Mouse (Mus musculus): ENCODE data around the gene Cdkl4. TPM values are rescaled to one million over a fixed set of nuclear protein-coding genes. Genes with fewer than 3 reads are reported as not detected.
A peak's percentile ranks its signal among the peaks of the same experiment; 100 is the strongest.

Gene Cdkl4
- polyA plus RNA-seq, 1 experiment from 2014 or later = 0.53 TPM

- Histone ChIP-seq H3K4me3 (ENCODE audit: low read depth, low read length) (no peak overlapping the region), H3K9ac (ENCODE audit: low read depth, low read length) (no peak overlapping the region), H3K9me3 (ENCODE audit: control insufficient read depth, low read length) (no peaks in the 10 kb centered on the region), H3K27ac (ENCODE audit: low read depth, low read length) (no peak overlapping the region), H3K36me3 (ENCODE audit: control insufficient read depth, insufficient read depth, low read length) (no peaks in the 10 kb centered on the region), H3K4me1 (replicated peaks; ENCODE audit: control insufficient read depth, insufficient read depth, low read length) (no peaks in the 10 kb centered on the region), H3K4me2 (no peak overlapping the region), H3K27me3 (replicated peaks; ENCODE audit: control insufficient read depth, insufficient read depth, low read length) (no peaks in the 10 kb centered on the region)
- no peak for DNase-seq (ENCODE audit: low spot score)
- no peak for ATAC-seq (replicated peaks; ENCODE audit: low FRiP score)
- 84% methylated on average over 4 of the region's 4 CpGs for WGBS
These were observed 85.3 kb downstream of the Cdkl4 start for GRCm38 (mm10) chr17:80492274-80492673.

- Histone ChIP-seq H3K9me3 (ENCODE audit: control insufficient read depth, low read length) (no peaks in the 10 kb centered on the region), H3K9ac (ENCODE audit: low read depth, low read length) (no peak overlapping the region), H3K4me2 (no peak overlapping the region), H3K36me3 (ENCODE audit: control insufficient read depth, insufficient read depth, low read length) (no peaks in the 10 kb centered on the region), H3K4me1 (replicated peaks; ENCODE audit: control insufficient read depth, insufficient read depth, low read length) (no peaks in the 10 kb centered on the region), H3K4me3 (ENCODE audit: low read depth, low read length) (no peak overlapping the region), H3K27ac (ENCODE audit: low read depth, low read length) (no peak overlapping the region), H3K27me3 (replicated peaks; ENCODE audit: control insufficient read depth, insufficient read depth, low read length) (no peaks in the 10 kb centered on the region)
- 76% methylated on average over 5 of the region's 5 CpGs for WGBS
- ATAC-seq (replicated peaks; ENCODE audit: low FRiP score) (no peak), DNase-seq (ENCODE audit: low spot score) (no peak)
These were observed 87.4 kb downstream of the Cdkl4 start for GRCm38 (mm10) chr17:80490166-80490565.

- Histone ChIP-seq H3K4me1 (replicated peaks; ENCODE audit: control insufficient read depth, insufficient read depth, low read length) (no peaks in the 10 kb centered on the region), H3K27ac (ENCODE audit: low read depth, low read length) (no peak overlapping the region), H3K4me3 (ENCODE audit: low read depth, low read length) (no peak overlapping the region), H3K9me3 (ENCODE audit: control insufficient read depth, low read length) (no peaks in the 10 kb centered on the region), H3K27me3 (replicated peaks; ENCODE audit: control insufficient read depth, insufficient read depth, low read length) (no peaks in the 10 kb centered on the region), H3K9ac (ENCODE audit: low read depth, low read length) (no peak overlapping the region), H3K36me3 (ENCODE audit: control insufficient read depth, insufficient read depth, low read length) (no peaks in the 10 kb centered on the region), H3K4me2 (no peak overlapping the region)
- ATAC-seq (replicated peaks; ENCODE audit: low FRiP score) = no peak
- 77% methylated on average over 3 of the region's 3 CpGs for WGBS
- no peak for DNase-seq (ENCODE audit: low spot score)
These were observed 88.7 kb downstream of the Cdkl4 start for GRCm38 (mm10) chr17:80488918-80489317.

- Histone ChIP-seq H3K4me2 (no peak overlapping the region), H3K4me3 (ENCODE audit: low read depth, low read length) (no peak overlapping the region), H3K27me3 (replicated peaks; ENCODE audit: control insufficient read depth, insufficient read depth, low read length) (no peaks in the 10 kb centered on the region), H3K9me3 (ENCODE audit: control insufficient read depth, low read length) (no peaks in the 10 kb centered on the region), H3K27ac (ENCODE audit: low read depth, low read length) (no peak overlapping the region), H3K4me1 (replicated peaks; ENCODE audit: control insufficient read depth, insufficient read depth, low read length) (peaks cover 6% of the 10 kb centered on the region), H3K9ac (ENCODE audit: low read depth, low read length) (no peak overlapping the region), H3K36me3 (ENCODE audit: control insufficient read depth, insufficient read depth, low read length) (no peaks in the 10 kb centered on the region)
- no peak for DNase-seq (ENCODE audit: low spot score)
- WGBS = 67% methylated on average over 5 of the region's 5 CpGs
- no peak for ATAC-seq (replicated peaks; ENCODE audit: low FRiP score)
These were observed 92.5 kb downstream of the Cdkl4 start for GRCm38 (mm10) chr17:80485160-80485559.

GRCm38 (mm10) chr17:80480855-80481224 lies 96.8 kb downstream of the Cdkl4 start:
- H3K27ac ChIP-seq (ENCODE audit: low read depth, low read length) = peak overlapping the region; percentile 89; the same call in 1 of the 2 replicates
- peak overlapping the region; percentile 78 for H3K4me3 ChIP-seq (ENCODE audit: low read depth, low read length)
- peak overlapping the region; percentile 72 for H3K4me2 ChIP-seq
- H3K27me3 ChIP-seq (replicated peaks; ENCODE audit: control insufficient read depth, insufficient read depth, low read length) = no peaks in the 10 kb centered on the region
- no peaks in the 10 kb centered on the region for H3K36me3 ChIP-seq (ENCODE audit: control insufficient read depth, insufficient read depth, low read length)
- ATAC-seq (replicated peaks; ENCODE audit: low FRiP score) = no peak
- no peak for DNase-seq (ENCODE audit: low spot score)
- peak overlapping the region; percentile 85; the same call in 1 of the 2 replicates for H3K9ac ChIP-seq (ENCODE audit: low read depth, low read length)
- 54% methylated on average over 7 of the region's 7 CpGs for WGBS
- H3K9me3 ChIP-seq (ENCODE audit: control insufficient read depth, low read length) = no peaks in the 10 kb centered on the region
- H3K4me1 ChIP-seq (replicated peaks; ENCODE audit: control insufficient read depth, insufficient read depth, low read length) = peaks cover 22% of the 10 kb centered on the region

GRCm38 (mm10) chr17:80480031-80480854 lies 97.4 kb downstream of the Cdkl4 start, which contains the start of gene Sos1:
TSS of gene Sos1 (minus strand) at chr17:80480453.
- DNase-seq (ENCODE audit: low spot score) (peak; percentile 99), ATAC-seq (replicated peaks; ENCODE audit: low FRiP score) (peak; percentile 81)
- peak within 1 kb of the TSS; percentile 85 for H3K9ac ChIP-seq (ENCODE audit: low read depth, low read length)
- H3K27me3 ChIP-seq (replicated peaks; ENCODE audit: control insufficient read depth, insufficient read depth, low read length) = no peaks in the 10 kb centered on the region
- peak within 1 kb of the TSS; percentile 89 for H3K27ac ChIP-seq (ENCODE audit: low read depth, low read length)
- H3K4me3 ChIP-seq (ENCODE audit: low read depth, low read length) = peak within 1 kb of the TSS; percentile 78
- peak within 1 kb of the TSS; percentile 72 for H3K4me2 ChIP-seq
- H3K9me3 ChIP-seq (ENCODE audit: control insufficient read depth, low read length) = no peaks in the 10 kb centered on the region
- WGBS = under 1% methylated on average over 79 of the region's 90 CpGs
- peaks cover 22% of the 10 kb centered on the region for H3K4me1 ChIP-seq (replicated peaks; ENCODE audit: control insufficient read depth, insufficient read depth, low read length)
- no peaks in the 10 kb centered on the region for H3K36me3 ChIP-seq (ENCODE audit: control insufficient read depth, insufficient read depth, low read length)

- peak overlapping the region; percentile 89 for H3K27ac ChIP-seq (ENCODE audit: low read depth, low read length)
- H3K27me3 ChIP-seq (replicated peaks; ENCODE audit: control insufficient read depth, insufficient read depth, low read length) = no peaks in the 10 kb centered on the region
- WGBS = under 1% methylated on average over 71 of the region's 71 CpGs
- peak; percentile 32 for ATAC-seq (replicated peaks; ENCODE audit: low FRiP score)
- peak overlapping the region; percentile 72 for H3K4me2 ChIP-seq
- peak overlapping the region; percentile 78 for H3K4me3 ChIP-seq (ENCODE audit: low read depth, low read length)
- no peaks in the 10 kb centered on the region for H3K36me3 ChIP-seq (ENCODE audit: control insufficient read depth, insufficient read depth, low read length)
- peaks cover 24% of the 10 kb centered on the region for H3K4me1 ChIP-seq (replicated peaks; ENCODE audit: control insufficient read depth, insufficient read depth, low read length)
- peak; percentile 71 for DNase-seq (ENCODE audit: low spot score)
- no peaks in the 10 kb centered on the region for H3K9me3 ChIP-seq (ENCODE audit: control insufficient read depth, low read length)
- peak overlapping the region; percentile 85 for H3K9ac ChIP-seq (ENCODE audit: low read depth, low read length)
These were observed 98.2 kb downstream of the Cdkl4 start for GRCm38 (mm10) chr17:80479295-80480030.

- DNase-seq (ENCODE audit: low spot score) = no peak
- Histone ChIP-seq H3K4me3 (ENCODE audit: low read depth, low read length) (no peak overlapping the region), H3K27me3 (replicated peaks; ENCODE audit: control insufficient read depth, insufficient read depth, low read length) (no peaks in the 10 kb centered on the region), H3K9me3 (ENCODE audit: control insufficient read depth, low read length) (no peaks in the 10 kb centered on the region), H3K9ac (ENCODE audit: low read depth, low read length) (no peak overlapping the region), H3K4me1 (replicated peaks; ENCODE audit: control insufficient read depth, insufficient read depth, low read length) (peaks cover 33% of the 10 kb centered on the region), H3K27ac (ENCODE audit: low read depth, low read length) (no peak overlapping the region), H3K36me3 (ENCODE audit: control insufficient read depth, insufficient read depth, low read length) (no peaks in the 10 kb centered on the region), H3K4me2 (no peak overlapping the region)
- 85% methylated on average over 2 of the region's 2 CpGs for WGBS
- no peak for ATAC-seq (replicated peaks; ENCODE audit: low FRiP score)
These were observed 99.9 kb downstream of the Cdkl4 start for GRCm38 (mm10) chr17:80477679-80478078.

Measured in liver, embryonic 11.5 days (tissue).